Mouse (Mus musculus) intestine, embryonic 15.5 days (tissue): Measurements from ENCODE around the gene Igfals. TPM values are rescaled to one million over a fixed set of nuclear protein-coding genes. Genes with fewer than 3 reads are reported as not detected.

Experiments used
- ATAC-seq: fragments of 200-750 bp; cut with Nextera tagmentation; 2 replicates; pipeline ENCODE4 v1.8.0; 2017; ENCODE audit warnings: moderate TSS enrichment, moderate library complexity
- H3K27ac ChIP-seq: fragments of 300-500 bp; sonication (generic); 2 replicates; pipeline ENCODE4 v1.5.1; 2015; ENCODE audit warnings: mild to moderate bottlenecking, inconsistent platforms
- H3K27me3 ChIP-seq: fragments of 300-500 bp; sonication (generic); replicated peaks from 2 replicates; pipeline ENCODE4 v1.6.1; 2015; ENCODE audit warnings: inconsistent platforms
- H3K36me3 ChIP-seq: fragments of 300-500 bp; sonication (generic); 2 replicates; pipeline ENCODE4 v1.6.1; 2015; ENCODE audit warnings: inconsistent platforms
- H3K4me1 ChIP-seq: fragments of 300-500 bp; sonication (generic); replicated peaks from 2 replicates; pipeline ENCODE4 v1.6.1; 2015; ENCODE audit warnings: inconsistent platforms
- H3K4me2 ChIP-seq: fragments of 300-500 bp; sonication (generic); replicated peaks from 2 replicates; pipeline ENCODE4 v1.6.1; 2015; ENCODE audit warnings: mild to moderate bottlenecking, inconsistent platforms
- H3K4me3 ChIP-seq: fragments of 300-500 bp; sonication (generic); replicated peaks from 2 replicates; pipeline ENCODE4 v1.5.1; 2015; ENCODE audit warnings: inconsistent platforms
- H3K9ac ChIP-seq: fragments of 300-500 bp; sonication (generic); 2 replicates; pipeline ENCODE4 v1.6.1; 2015; ENCODE audit warnings: inconsistent platforms
- H3K9me3 ChIP-seq: fragments of 300-500 bp; sonication (generic); 2 replicates; pipeline ENCODE4 v1.6.1; 2016; ENCODE audit warnings: inconsistent platforms
- WGBS: fragments of 180-500 bp; shearing (Covaris S2); methylation state at CpG from one replicate; pipeline ENCODE4 v1.1.7; 2015; 5-methylcytosine and 5-hydroxymethylcytosine counted together
- polyA plus RNA-seq: library from polyadenylated mRNA; unstranded; fragments of >200 nt; fragmentation: Nextera tagmentation; extraction: Ambion mirVana; gene quantifications from 2 replicates; pipeline ENCODE4 v1.2.1, GENCODE M21; 2015

The Igfals gene
- polyA plus RNA-seq, 1 experiment from 2014 or later, result 3.4 TPM

- Histone ChIP-seq H3K27ac (peak overlapping the region; percentile 59; the same call in 1 of the 2 replicates), H3K4me3 (peak overlapping the region; percentile 97), H3K4me1 (peaks cover 22% of the 10 kb centered on the region), H3K9me3 (no peaks in the 10 kb centered on the region), H3K9ac (peak overlapping the region; percentile 88), H3K27me3 (no peaks in the 10 kb centered on the region), H3K4me2 (peak overlapping the region; percentile 88), H3K36me3 (peaks cover 18% of the 10 kb centered on the region)
- 2% methylated on average over 18 of the region's 18 CpGs for WGBS
- no peak; the same call in none of the 2 replicates for ATAC-seq
Observed at GRCm38 (mm10) chr17:24886932-24887271, 21.1 kb downstream of the Igfals start.

DNA sequence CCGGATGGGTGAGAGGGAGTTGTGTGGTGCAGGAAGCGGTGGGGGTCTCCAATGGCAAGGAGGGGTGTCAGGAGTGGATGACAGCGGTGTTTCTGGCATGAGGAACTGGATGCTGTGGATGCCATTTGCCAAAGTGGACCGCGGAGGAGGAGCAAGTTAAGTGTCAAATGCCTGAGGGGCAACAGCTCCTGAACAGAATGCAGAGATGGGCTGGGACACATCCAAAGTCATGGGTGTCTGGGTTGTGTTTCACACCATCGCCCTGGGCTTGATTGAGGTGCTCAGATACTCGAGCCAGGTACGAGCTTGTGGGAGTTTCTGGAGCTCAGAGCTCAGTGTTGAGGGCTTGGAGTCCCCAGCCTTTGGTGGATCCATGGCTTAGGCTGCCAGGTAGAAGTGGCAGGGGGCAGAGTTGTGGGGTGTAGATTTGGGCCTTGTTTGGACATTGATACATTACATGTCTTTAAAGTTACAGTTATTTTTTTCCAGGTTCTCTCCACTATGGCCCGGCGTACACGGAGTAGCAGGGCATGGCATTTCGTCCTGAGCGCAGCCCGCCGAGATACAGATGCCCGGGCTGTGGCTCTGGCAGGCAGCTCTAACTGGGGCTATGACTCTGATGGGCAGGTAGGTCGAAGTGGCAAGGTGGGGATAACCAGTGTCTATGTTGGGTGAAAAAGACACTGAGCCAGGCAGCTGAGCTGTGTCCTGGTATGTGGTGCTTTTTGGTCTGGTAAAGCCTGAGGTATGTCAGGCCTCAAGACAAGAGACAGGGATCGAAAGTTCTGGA lies 21.7 kb downstream of the Igfals start:
- no peak for ATAC-seq
- no peaks in the 10 kb centered on the region for H3K9me3 ChIP-seq
- peak overlapping the region; percentile 97 for H3K4me3 ChIP-seq
- H3K27ac ChIP-seq, result no peak overlapping the region
- peaks cover 23% of the 10 kb centered on the region for H3K36me3 ChIP-seq
- peak overlapping the region; percentile 88 for H3K4me2 ChIP-seq
- WGBS, result 57% methylated on average over 18 of the region's 18 CpGs
- H3K4me1 ChIP-seq, result peaks cover 22% of the 10 kb centered on the region
- H3K9ac ChIP-seq, result peak overlapping the region; percentile 88
- H3K27me3 ChIP-seq, result no peaks in the 10 kb centered on the region

GRCm38 (mm10) chr17:24888862-24889261 lies 23.1 kb downstream of the Igfals start:
- peaks cover 29% of the 10 kb centered on the region for H3K36me3 ChIP-seq
- peaks cover 25% of the 10 kb centered on the region for H3K4me1 ChIP-seq
- no peak overlapping the region for H3K27ac ChIP-seq
- H3K9me3 ChIP-seq, result no peaks in the 10 kb centered on the region
- no peak overlapping the region for H3K9ac ChIP-seq
- no peak overlapping the region for H3K4me2 ChIP-seq
- no peaks in the 10 kb centered on the region for H3K27me3 ChIP-seq
- no peak overlapping the region for H3K4me3 ChIP-seq
- 86% methylated on average over 3 of the region's 3 CpGs for WGBS
- no peak for ATAC-seq

GRCm38 (mm10) chr17:24890151-24891092 lies 24.6 kb downstream of the Igfals start:
- Histone ChIP-seq H3K27me3 (no peaks in the 10 kb centered on the region), H3K27ac (no peak overlapping the region), H3K4me3 (no peak overlapping the region), H3K4me2 (no peak overlapping the region), H3K9ac (no peak overlapping the region), H3K4me1 (peaks cover 24% of the 10 kb centered on the region), H3K36me3 (peaks cover 29% of the 10 kb centered on the region), H3K9me3 (no peaks in the 10 kb centered on the region)
- no peak for ATAC-seq
- WGBS, result 86% methylated on average over 19 of the region's 19 CpGs

- Histone ChIP-seq H3K4me2 (no peak overlapping the region), H3K4me3 (no peak overlapping the region), H3K36me3 (peaks cover 29% of the 10 kb centered on the region), H3K4me1 (peaks cover 28% of the 10 kb centered on the region), H3K27ac (no peak overlapping the region), H3K9ac (no peak overlapping the region), H3K9me3 (no peaks in the 10 kb centered on the region), H3K27me3 (no peaks in the 10 kb centered on the region)
- no peak for ATAC-seq
- WGBS, result 86% methylated on average over 13 of the region's 13 CpGs
Observed at GRCm38 (mm10) chr17:24891321-24891720, 25.5 kb downstream of the Igfals start.

GRCm38 (mm10) chr17:24892785-24893184 lies 27.0 kb downstream of the Igfals start:
- no peaks in the 10 kb centered on the region for H3K9me3 ChIP-seq
- H3K27me3 ChIP-seq, result no peaks in the 10 kb centered on the region
- H3K36me3 ChIP-seq, result peaks cover 32% of the 10 kb centered on the region
- H3K4me1 ChIP-seq, result peaks cover 30% of the 10 kb centered on the region
- H3K9ac ChIP-seq, result no peak overlapping the region
- no peak overlapping the region for H3K4me2 ChIP-seq
- no peak for ATAC-seq
- WGBS, result 92% methylated on average over 12 of the region's 12 CpGs
- no peak overlapping the region for H3K4me3 ChIP-seq
- no peak overlapping the region for H3K27ac ChIP-seq

- Histone ChIP-seq H3K4me3 (no peak overlapping the region), H3K4me2 (peak overlapping the region; percentile 92; the same call in 1 of the 2 replicates), H3K27me3 (no peaks in the 10 kb centered on the region), H3K4me1 (peaks cover 29% of the 10 kb centered on the region), H3K9me3 (no peaks in the 10 kb centered on the region), H3K27ac (no peak overlapping the region), H3K9ac (no peak overlapping the region), H3K36me3 (peaks cover 32% of the 10 kb centered on the region)
- 90% methylated on average over 2 of the region's 2 CpGs for WGBS
- no peak for ATAC-seq
Observed at GRCm38 (mm10) chr17:24893276-24893675, 27.5 kb downstream of the Igfals start.

DNA sequence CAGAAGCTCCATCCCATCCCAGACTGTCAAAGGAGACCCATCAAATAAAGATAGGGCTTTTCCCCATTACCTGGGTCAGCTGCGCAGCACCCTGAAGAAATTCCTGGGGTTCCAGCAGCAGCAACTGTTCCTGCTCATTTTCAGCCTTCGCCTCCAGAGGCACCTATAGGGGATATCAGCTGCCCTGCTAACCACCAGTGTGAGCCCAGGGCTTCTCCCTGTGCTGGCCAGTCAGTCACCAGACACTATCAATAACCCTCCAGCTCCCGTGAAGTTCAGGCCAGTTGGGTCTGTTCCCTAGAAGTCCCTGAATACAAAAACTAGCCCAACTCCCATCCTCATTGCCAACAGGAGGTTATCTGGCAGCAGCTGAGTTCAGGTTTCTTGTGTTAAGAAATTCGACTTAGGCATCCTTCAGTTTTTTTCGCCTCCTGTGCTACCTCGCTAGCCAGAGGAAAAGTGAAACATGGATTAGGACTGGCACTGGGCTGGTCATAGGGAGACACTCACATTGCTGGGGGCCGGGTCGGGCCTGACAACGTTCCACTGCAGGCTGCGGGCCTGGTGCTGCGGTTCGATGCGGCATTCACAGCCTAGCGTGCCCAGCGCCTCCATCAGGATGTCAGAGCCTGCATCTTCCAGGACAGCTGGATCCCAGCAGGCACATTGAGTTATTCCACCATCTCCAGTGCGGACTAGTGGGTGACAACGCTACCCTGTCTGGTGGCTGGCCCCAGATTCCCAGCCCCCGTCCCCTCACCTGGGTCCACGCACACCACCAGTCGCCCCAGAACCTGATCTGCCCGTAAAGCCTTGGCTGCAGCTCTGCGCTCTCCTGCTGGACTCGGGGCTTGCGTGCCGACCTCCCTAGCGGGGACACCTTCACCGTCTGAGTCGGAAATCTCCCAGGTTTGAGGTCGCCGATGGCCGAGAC lies 28.5 kb downstream of the Igfals start:
- ATAC-seq, result peak; percentile 23
- H3K4me3 ChIP-seq, result peak overlapping the region; percentile 91
- peaks cover 29% of the 10 kb centered on the region for H3K4me1 ChIP-seq
- peak overlapping the region; percentile 83 for H3K9ac ChIP-seq
- peak overlapping the region; percentile 92 for H3K4me2 ChIP-seq
- no peaks in the 10 kb centered on the region for H3K9me3 ChIP-seq
- peaks cover 42% of the 10 kb centered on the region for H3K36me3 ChIP-seq
- H3K27me3 ChIP-seq, result no peaks in the 10 kb centered on the region
- WGBS, result 10% methylated on average over 31 of the region's 31 CpGs
- H3K27ac ChIP-seq, result peak overlapping the region; percentile 87

DNA sequence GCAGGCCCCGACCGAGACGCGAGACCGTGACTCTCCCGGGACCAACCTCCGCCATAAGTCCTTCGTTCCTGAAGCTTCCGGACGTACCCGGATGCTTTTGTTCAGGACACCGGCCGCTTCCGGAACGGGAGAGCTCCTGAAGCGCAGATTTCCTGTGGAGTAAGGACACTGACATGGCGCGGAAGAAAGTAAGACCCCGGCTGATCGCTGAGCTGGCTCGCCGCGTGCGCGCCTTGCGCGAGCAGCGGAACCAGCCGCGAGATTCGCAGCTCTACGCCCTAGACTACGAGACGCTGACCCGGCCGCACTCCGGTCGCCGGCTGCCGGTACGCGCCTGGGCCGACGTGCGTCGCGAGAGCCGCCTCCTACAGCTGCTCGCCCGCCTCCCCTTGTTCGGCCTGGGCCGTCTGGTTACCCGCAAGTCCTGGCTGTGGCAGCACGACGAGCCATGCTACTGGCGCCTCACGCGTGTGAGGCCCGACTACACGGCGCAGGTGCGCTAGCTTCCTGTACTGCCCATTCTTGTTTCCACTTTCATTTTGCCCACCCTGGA lies 29.3 kb downstream of the Igfals start, which contains the start of the genes Eme2 and Mrps34:
Gene Eme2, minus strand, starts transcription at position 93 of the 553 bp plus-strand sequence.
Gene Mrps34, plus strand, starts transcription at position 122 of the 553 bp plus-strand sequence.
- H3K27me3 ChIP-seq, result no peaks in the 10 kb centered on the region
- peak within 1 kb of the TSS; percentile 92 for H3K4me2 ChIP-seq
- peak within 1 kb of the TSS; percentile 91 for H3K4me3 ChIP-seq
- H3K36me3 ChIP-seq, result peaks cover 49% of the 10 kb centered on the region
- no peaks in the 10 kb centered on the region for H3K9me3 ChIP-seq
- ATAC-seq, result peak; percentile 76
- H3K27ac ChIP-seq, result peak within 1 kb of the TSS; percentile 87
- H3K9ac ChIP-seq, result peak within 1 kb of the TSS; percentile 83
- H3K4me1 ChIP-seq, result peaks cover 29% of the 10 kb centered on the region
- WGBS, result under 1% methylated on average over 62 of the region's 62 CpGs

- WGBS, result 10% methylated on average over 23 of the region's 23 CpGs
- Histone ChIP-seq H3K36me3 (peaks cover 50% of the 10 kb centered on the region), H3K27me3 (no peaks in the 10 kb centered on the region), H3K4me2 (peak overlapping the region; percentile 92), H3K4me1 (peaks cover 29% of the 10 kb centered on the region), H3K27ac (peak overlapping the region; percentile 87), H3K9ac (peak overlapping the region; percentile 83), H3K9me3 (no peaks in the 10 kb centered on the region), H3K4me3 (peak overlapping the region; percentile 91)
- peak; percentile 11; the same call in 1 of the 2 replicates for ATAC-seq
Observed at GRCm38 (mm10) chr17:24895571-24896240, 29.9 kb downstream of the Igfals start.
